Mouse (Mus musculus) skeletal muscle tissue, adult 2 months (tissue): ENCODE results near the gene Setx.
A peak's percentile ranks its signal among the peaks of the same experiment; 100 is the strongest.

ENCODE experiments used
- DNase-seq: peaks from one replicate; pipeline ENCODE4 v3.0.0-alpha.2; 2012; ENCODE audit warnings: low read depth, low spot score

The Setx gene

GRCm38 (mm10) chr2:29135161-29135560, 11.2 kb downstream of the Setx start:
- DNase-seq, result no peak

- no peak for DNase-seq
Observed at GRCm38 (mm10) chr2:29151941-29152340, 28.0 kb downstream of the Setx start.

DNA sequence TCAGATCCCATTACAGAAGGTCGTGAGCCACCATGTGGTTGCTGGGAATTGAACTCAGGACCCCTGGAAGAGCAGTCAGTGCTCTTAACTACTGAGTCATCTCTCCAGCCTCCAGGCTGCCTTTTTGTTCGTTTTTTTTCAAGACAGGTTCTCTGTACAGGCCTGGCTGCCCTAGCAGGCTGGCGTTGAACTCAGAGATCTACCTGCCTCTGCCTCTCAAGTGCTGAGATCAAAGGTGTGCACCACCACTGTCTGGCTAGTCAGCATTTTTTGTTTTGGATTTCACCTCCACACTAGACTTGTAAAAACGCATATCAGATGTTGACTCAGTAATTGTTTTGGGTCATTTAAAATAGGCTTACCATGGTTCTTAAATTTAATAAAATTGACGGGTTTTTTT, 44.1 kb downstream of the Setx start:
- no peak for DNase-seq

- no peak for DNase-seq
Observed at GRCm38 (mm10) chr2:29174887-29175286, 50.9 kb downstream of the Setx start.

- no peak for DNase-seq
Observed at GRCm38 (mm10) chr2:29179810-29180209, 55.8 kb downstream of the Setx start.

GRCm38 (mm10) chr2:29181111-29181510, 57.1 kb downstream of the Setx start:
- no peak for DNase-seq

GRCm38 (mm10) chr2:29183266-29183924, 59.4 kb downstream of the Setx start:
- DNase-seq, result no peak

GRCm38 (mm10) chr2:29186209-29186608, 62.2 kb downstream of the Setx start:
- no peak for DNase-seq

- peak; percentile 82 for DNase-seq
Observed at GRCm38 (mm10) chr2:29190392-29190791, 66.4 kb downstream of the Setx start.

GRCm38 (mm10) chr2:29191216-29192215, 67.5 kb downstream of the Setx start:
- no peak for DNase-seq

- no peak for DNase-seq
Observed at GRCm38 (mm10) chr2:29192629-29193278, 68.8 kb downstream of the Setx start.

DNA sequence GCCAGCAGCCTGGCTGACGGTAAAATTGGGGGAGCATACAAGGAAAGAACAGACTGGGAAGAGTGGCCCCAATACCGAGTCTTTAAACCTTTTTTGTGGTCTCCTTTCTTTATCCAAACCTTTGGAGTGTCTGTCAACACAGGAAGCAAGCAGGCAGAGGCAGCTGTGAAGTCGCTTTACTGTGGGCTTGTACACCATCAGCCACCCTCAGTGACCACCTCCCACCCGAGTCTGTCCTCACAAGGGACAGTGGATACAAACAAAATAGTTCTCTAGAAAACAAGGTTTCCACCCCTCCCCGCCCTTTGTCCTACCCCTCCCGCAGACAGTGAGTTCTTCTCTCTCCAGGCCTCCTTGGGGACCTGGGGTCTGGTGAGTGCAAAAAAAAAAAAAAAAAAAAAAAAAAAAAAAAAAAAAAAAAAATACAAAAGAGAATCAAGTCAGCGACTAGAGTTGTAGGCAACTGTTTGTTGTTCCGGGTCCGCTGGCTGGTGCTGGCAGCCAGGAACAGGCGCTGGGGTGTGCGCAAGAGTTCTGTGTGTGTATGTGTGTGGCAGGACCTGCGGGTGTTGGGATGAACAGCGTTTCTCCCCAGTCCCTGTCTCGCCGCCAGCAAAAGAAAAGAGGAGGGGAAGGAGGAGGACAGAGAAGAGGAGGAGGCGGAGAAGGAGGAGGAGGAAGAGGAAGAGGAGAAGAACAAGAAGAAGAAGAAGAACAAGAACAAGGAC, 70.0 kb downstream of the Setx start:
- no peak for DNase-seq

DNA sequence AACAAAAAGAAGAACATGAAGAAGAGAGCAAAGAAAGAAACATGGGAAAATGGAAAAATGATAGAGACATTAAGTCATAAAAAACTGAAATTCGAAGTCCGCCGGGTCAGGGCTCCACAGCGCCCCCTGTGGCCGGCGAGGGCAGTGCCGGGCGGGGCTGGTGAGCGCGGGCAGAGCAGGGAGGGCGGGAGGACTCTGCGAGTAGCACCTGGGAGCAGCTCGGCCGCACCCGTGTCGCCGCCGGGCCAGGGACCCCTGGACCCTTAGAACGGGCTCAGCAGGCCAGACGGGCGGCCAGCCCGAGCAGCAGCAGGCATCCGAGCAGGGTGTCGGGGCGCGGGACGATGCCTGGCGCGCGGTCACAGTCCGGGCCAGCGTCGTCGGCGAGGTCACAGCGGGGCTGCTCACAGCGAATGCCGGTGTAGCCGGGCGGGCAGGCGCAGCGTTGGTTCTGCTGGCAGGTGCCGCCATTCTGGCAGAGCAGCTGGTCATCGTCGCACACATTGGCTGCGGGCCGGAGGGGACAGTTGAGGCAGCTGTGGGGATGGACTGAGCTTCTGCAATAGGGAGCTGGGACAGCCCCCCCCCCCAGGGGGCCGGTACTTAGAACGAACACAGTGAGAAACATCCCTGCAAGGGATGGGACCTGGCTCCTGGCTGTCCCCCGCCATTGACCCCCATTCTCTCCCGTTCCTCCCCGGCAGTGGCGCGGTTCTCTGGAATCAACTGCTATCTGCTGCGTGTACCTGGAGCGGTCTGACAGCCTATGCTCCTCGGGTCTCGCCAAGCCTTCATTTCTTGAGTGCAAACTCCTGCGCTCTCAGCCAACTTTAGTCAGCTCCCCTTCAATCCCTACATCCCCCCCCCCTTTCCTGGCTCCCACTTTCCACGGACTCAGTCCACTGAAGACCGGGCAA, 70.8 kb downstream of the Setx start:
- peak; percentile 40 for DNase-seq

- no peak for DNase-seq
Observed at GRCm38 (mm10) chr2:29196844-29197243, 72.9 kb downstream of the Setx start.

DNA sequence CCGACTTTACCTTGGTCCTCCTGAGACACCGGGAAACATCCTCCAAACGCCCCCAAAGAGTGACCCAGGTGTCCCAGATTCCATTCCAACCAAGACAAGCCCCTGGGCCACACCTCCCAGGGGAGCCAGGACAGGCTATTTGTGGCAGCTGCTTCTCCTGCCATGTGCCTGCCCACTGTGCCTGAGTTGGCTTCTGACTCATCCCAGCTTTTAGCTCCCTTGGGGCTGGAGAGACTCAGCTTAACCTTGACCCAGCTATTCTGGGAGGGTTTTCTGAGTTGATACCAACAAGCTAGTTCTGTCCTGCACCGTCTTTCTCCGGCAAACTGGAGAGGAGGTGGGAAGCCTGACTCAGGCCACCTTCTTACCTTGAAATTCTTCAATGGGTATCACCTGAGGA, 74.5 kb downstream of the Setx start:
- DNase-seq, result peak; percentile 58

DNA sequence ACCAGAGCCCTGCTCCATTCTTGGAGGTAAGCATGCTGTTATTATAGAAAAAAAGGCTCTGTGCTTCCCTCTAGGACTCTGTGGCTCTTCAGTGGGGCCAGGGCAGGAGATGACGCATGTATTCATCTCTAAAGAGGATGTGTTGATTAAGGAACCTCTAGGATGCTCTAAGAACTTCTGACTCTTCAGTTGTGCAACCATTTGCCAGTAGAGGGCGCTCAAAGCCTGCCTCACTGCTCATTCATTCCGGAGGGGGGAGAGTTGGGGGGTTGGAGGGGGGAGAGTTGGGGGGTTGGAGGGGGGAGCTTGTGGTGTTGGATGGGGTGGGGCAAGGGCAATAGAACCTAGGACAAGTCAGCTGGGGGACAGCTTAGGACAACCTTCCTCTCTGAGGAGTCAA, 75.9 kb downstream of the Setx start:
- peak; percentile 48 for DNase-seq

DNA sequence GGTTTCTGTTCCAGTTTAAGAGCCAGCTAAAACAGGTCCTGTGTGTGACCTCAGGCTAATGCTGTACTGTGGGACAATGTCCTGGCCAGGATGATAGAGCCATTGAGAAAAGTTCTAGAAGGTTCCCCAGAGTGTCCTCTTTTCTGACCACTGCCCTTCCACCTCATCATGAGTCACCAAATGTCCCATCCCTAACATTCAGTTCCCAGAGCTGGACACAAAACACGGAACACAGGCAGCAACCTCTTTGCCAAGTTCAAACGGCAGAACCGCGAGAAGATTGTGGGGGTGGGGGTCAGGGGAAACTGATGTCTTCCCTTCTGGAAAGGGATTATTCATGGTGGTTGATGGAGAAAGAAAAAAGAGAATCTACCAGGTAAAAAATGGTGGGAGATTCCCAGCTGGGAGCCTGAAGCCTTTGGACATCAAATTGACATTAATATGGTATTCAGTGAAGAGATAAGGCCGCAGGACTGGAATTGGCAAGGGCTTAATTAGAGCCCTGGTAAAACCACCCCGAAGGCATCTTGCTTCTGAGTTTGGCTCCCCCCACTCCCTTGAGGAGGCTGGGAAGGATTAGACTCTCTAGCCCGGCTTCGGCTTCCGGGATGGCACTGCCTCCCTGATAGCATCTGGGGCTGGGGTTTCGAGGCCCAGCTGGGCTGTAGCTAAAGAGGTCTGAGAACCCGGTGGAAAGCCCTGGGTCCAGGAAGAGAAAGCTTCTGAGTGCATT, 77.4 kb downstream of the Setx start:
- DNase-seq, result no peak

- no peak for DNase-seq
Observed at GRCm38 (mm10) chr2:29206156-29206555, 82.2 kb downstream of the Setx start.

GRCm38 (mm10) chr2:29216286-29217012, 92.5 kb downstream of the Setx start:
- peak; percentile 81 for DNase-seq
